Mouse (Mus musculus) megakaryocyte, adult 5-6 weeks (primary cell): ENCODE results near the gene Cdr2. TPM values are rescaled to one million over a fixed set of nuclear protein-coding genes. Genes with fewer than 3 reads are reported as not detected.
"Not testable (repeated sequence)": the region's sequence is repeated elsewhere in the genome, so short reads cannot be mapped to it uniquely, and the experiment has no call there.

ENCODE experiments used
- ATAC-seq: 2 replicates; pipeline ENCODE4 v1.8.0; 2016; ENCODE audit warnings: mild to moderate bottlenecking, inconsistent platforms; ENCODE audit not compliant: poor library complexity, severe bottlenecking
- total RNA-seq, 2 experiments: library from RNA; stranded (forward) in 1 of 2; stranded (reverse) in 1 of 2; fragments of 153-499, 151-499 nt in 1 of 2; fragments of 221-1000, 200-1000 nt in 1 of 2; gene quantifications; 2 replicates each; pipeline versions ENCODE4 v1.2.3 to v1.2.4; 2015 to 2017

Cdr2 gene
- total RNA-seq, 2 experiments from 2014 or later = 2.5 to 4.3 TPM

DNA sequence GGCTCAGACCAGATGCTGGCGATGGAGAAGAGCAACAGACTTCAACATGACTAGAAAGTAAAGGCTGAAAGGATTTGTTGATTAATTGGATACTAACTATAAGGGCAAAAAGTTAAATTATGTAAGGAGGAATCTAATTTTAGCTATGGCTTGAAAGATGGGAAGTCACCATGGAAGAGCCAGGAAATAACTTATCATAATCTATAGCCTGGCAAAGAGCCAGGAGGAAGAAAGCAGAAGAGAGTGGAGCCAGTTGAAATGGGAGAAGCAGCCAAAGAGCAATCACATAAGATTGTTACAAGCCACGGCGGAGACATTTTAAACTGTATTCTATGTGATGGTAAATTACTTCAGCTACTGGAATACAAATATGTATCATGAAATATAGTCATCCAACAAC is 8.1 kb downstream of the Cdr2 start:
- ATAC-seq = no peak

DNA sequence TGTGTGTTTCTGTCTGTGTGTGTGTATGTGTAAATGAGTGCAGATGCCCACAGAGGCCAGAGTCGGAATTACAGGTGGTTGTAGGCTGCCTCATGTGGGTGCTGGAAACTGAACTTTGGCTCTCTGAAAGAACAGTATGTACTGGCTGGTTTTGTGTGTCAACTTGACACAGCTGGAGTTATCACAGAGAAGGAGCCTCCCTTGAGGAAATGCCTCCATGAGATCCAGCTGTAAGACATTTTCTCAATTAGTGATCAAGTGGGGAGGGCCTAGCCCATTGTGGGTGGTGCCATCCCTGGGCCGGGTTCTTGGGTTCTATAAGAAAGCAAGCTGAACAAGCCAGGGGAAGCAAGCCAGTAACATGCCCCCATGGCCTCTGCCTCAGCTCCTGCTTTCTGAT is 9.6 kb downstream of the Cdr2 start:
- ATAC-seq = not testable (repeated sequence)

DNA sequence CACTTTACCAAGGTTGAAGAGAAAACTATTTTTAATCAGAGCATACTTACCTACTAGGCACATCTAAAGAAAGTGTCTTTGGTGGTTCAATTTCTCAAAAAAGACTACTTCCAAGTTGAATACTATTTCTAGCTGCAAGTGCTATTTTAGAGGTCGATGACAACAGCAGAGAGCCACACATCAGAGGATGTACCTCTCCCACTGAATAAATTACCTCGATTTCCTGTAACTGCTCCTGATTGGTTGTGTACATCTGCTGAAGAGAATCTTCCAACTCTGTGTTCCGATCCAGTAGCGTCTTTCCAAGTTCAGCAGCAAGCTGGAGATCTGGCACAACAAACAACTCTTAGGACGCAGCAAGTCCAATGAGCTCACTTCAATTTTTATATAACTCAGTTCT is 12.0 kb downstream of the Cdr2 start:
- ATAC-seq = no peak

DNA sequence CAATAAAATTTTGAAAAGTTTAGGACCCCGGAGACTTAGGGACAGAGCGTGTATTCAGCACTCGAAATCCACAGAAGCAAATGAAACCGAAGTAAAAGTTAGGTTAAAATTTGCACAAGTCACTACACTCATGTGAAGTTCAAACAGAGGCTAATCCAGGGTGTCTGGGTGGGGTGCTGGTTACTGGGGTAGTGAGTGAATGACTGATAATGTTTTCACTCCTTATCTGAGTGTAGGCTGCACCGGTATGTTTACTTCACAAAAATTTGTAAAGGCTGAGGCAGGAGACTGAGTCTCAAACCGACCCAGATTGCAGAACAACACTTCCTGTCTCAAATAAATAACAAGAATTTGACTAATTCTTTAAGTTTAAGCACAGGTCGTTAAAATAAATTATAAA is 12.9 kb downstream of the Cdr2 start:
- ATAC-seq = no peak

DNA sequence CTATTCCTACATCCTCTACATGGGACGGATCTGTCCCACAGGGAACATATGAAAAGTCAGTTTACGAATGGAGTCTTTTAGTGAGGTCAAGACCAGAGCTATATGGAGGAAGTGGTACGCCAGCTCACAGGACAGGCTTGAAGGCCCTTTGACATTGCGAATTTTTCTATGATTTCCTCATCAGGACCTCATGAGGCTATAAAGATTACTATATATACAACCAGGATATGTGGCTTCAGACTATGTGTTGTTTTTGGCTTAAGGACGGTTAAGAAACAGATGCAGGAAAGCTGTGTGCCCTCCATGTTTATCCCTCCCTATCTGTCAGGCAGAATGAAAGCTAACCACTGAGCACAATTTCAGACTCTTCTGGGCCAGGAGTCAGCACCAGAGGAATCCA is 19.0 kb downstream of the Cdr2 start:
- no peak for ATAC-seq

DNA sequence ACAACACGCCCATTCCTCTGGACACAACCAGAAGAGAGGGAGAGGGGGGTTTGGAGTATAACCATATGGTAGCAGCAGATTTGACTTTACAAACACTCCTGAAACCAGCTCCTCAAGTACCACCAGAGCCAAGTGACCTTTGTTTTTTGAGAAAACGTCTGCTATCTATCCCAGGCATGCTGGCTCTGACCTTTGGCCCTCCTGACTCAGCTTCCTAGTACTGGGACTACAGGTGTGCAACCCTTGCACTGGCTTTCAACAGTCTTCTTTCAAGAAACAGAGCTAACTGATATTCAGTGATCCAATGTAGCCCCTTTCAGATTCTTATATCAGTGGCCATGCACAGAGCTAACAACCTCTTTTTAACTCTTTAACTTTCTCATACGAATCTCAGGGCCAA is 20.2 kb downstream of the Cdr2 start:
- no peak for ATAC-seq

DNA sequence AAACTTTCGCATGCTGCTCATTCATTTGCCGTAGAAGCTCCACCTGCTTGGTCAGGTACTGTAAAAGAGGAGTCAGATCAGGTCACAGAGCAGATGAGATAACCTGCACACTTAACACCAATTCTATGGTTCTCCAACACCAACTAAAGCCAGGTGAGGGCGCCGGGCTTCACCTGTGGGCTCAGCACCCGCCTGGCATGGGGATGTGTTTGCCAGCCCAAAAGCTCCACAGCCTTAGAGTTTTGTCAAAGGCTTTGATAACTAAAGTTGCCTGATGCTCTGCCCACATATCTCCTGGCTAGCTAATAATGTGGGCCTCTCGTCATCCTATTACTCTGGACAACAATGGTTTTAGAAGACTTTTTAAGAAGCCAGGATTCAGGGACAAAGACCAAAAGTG is 21.5 kb downstream of the Cdr2 start:
- ATAC-seq = no peak

DNA sequence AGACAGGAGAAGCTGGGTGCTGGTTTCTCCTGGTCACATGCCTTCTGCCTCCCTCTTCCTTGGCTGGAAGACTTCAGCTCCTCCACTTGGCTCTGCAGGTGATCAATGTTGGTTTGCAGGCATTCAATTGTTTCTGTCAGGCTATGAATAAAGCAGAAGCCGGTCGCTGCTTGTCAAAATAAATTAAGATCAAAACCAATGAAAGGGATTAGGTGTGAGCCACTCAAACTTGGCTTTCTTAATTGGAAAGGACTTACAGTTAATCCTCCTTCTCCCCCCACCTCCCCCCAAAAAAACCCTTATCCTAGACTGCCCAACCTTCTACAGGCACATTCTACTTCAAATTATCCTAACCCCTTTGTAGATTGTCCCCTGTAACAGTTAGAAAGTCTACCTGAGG is 22.0 kb downstream of the Cdr2 start:
- no peak for ATAC-seq

DNA sequence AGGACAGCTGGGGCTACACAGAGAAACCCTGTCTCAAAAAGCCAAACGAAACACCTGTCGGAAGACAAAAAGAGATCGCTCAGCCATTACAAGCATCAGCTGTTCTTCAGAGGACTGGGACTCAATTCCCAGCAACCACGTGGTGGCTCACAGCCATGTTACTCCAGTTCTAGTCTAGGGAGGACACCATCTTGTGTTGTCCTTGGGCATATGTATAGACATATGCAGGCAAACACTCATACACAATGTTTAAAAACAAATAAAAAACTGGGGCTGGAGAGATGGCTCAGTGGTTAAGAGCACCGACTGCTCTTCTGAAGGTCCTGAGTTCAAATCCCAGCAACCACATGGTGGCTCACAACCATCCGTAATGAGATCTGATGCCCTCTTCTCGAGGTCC is 28.5 kb downstream of the Cdr2 start:
- not testable (repeated sequence) for ATAC-seq

DNA sequence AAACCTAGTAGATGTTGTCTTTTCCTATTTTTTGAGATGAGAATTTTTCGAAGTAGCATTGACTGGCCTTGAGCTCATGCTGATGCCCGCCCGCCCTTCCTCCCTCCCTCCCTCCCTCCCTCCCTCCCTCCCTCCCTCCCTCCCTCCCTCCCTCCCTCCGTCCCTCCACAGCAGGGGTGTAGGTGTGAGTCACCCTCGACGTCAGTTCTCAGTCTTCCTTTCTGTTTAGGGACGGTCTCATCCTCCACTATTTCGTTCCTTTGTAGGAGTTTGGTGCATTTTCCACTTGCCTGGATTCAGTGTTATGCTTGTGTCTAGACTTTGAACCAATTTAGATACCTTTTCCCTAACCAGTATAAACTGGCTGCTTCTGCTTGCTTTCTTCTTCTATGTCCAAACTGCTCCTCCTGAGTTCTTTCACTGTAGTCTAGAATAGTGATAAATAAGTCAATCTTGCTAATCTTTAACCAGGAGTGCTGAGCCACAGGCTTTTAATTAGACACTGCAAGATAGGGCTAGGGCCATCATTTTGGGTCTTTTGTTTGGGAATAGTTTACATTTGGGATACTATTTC is 38.1 kb downstream of the Cdr2 start:
- ATAC-seq = no peak

DNA sequence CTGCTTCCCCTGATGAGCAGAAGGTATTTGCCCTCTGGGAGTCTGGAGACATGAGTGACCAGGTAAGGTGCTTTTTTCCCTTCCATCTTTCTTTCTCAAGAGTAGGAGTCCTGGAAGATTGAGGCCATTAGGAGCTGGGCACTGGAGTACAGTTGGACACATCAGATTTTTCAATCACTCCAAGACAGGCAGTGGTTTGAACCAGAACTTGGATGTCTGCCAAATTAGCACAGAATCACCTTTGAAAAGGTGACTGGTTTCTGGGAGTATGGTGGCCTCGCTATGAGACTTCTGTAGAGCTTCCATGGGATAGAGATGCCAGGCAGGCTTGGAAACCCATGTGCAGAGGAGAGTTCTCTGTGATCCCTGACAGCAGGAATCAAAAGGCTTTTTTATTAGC is 39.6 kb downstream of the Cdr2 start:
- ATAC-seq = no peak

DNA sequence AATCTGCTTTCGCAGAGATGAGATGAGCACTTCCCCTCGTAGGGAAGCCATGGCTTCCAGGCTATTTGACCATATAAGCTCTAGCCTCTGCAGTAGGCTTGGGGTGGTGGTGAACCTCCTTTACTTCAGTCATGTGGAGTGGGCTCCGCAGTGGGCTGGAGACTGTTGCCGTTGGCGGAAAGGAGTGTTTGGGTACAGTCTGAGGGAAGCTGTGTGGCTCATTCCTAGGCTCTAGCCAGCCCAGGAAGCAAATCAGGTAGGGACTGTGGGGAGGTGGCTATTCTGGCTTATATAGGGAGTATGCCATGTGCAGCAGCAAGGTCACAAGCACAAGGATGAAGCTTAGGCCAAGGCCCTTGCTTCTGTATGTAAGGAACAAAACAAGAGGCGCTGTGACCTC is 40.9 kb downstream of the Cdr2 start:
- ATAC-seq = no peak

DNA sequence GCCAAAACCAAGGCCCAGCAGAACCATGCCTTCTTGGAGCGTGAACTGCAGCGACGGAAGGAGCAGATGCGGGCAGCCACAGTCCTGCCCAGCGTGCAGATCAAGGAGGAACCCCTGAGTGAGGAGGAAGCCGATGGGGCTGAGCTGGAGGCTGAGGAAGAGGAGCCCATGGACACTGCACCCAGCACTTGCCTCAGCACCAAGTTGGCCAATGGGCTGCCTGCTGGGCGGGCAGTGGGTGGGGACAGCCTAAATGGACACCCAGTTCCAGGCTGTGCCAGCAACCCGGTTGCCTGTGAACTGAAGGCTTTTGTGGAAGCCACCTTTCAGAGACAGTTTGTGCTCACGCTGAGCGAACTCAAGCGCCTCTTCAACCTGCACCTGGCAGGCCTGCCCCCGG is 41.8 kb downstream of the Cdr2 start:
- ATAC-seq = no peak

DNA sequence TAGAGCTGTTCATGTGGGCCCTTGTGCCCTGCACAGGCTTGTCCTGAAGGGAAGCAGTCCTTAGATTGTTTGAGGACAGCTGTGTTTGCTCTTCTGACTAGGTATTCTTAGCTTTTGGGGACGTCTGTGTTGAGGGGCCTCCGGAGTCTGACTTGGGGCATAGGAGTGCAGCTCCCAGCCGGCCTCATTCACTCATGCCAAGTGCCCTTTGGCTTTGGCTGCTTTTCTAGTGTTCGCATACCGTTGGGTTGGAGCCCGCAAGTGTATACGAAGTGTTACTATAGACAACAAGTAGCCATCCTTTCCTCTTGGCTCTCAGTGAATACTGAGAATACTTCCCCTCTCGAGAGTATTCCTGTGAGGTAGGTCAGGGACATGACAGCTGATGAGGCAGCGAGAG is 43.9 kb downstream of the Cdr2 start:
- no peak for ATAC-seq

DNA sequence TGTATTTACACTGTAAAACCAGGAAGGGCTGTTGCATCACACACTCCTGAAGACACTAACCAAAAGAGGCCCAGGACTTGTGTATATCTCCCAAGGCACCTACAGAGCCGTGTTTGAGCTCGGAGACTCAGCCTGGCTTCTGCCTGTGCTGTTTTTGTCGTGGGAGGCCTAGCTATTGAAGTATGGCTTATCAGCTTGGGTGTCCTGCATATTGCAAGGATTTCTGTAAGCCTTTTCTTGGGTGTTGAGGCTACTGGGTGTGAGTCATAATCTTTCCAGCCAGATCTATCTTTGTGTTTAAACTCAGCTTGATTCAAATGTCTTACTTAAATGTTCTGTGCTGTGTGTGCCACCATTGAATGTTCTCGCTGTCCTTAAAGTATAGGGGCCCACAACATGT is 45.6 kb downstream of the Cdr2 start:
- no peak for ATAC-seq

DNA sequence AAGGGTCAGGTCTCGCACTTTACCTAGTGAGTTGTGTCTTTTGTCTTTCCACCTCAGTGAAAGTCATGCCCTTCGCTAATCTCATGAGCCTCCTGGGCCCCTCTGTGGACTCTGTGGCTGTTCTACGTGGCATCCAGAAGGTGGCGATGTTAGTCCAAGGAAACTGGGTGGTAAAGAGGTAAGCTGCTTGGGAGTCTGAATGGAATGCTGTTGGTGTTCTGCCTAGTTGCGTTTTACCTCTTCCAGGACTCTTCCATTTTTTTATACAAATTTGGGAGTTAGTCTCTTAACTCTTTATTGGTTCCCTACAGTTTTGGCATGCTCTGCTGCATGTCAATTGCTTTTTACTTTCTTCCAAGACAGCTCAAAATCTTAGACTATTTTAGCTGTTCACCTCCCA is 47.4 kb downstream of the Cdr2 start:
- ATAC-seq = peak; percentile 93

DNA sequence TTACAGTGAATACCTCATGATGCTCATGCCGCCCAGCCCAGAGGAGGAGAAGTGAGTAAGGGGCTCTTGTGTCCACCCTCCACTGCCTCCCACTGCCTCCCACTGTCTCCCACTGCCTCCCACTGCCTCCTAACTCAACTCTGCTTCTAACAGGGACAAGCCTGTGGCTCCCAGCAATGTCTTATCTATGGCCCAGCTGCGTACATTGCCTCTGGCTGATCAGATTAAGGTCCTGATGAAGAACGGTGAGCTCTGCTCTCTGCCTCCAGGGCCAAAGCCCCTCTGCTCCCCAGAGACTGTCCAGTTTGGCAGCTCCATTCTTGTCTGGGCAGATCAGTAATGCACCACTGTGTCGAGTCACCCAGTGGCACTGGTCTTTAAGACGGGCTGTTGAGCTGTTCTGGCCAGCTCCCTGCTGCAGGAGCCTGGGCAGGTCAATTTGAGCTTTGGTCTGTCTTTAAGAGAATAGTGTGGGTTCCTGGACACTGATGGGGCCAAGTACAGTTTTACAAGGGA is 48.4 kb downstream of the Cdr2 start:
- no peak for ATAC-seq

DNA sequence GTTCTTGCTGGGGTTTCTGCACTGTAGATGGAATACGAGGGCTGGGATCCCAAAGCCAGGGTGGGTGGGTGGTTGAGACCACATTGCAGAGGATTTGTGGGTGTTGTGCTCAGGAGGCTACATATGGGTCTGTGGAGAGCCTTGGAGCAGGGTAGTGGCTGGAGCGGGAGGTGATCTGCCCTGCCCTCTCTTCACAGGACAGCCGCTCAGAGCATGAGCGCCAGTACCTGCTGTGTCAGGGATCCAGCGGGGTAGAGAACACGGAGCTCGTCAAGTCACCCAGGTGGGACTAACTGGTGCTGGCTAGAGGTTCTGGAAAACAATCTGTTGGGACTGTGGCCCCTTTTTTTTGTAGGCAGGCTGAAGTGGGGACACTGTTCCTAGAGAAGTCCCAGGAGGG is 49.0 kb downstream of the Cdr2 start:
- ATAC-seq = no peak

DNA sequence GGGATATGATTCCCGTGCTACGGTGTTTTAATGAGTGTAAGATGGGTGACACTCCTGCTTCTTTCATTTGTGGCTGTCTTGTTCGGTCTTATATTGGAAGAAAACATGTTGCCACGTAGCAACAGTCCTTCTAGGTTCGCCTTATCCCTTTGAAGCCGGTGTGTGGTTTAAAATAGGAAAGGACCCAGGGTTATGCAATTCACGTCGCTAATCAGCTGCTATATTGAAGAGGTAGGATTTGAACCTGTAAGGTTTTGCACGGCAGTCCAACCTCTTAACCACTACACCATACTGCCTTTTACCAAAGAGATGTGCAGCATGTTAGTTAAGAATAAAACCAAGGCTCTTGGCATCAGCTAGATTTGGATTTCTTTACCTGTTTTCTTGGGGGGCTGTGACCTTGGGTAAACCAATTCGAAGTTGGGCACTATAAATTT is 63.6 kb downstream of the Cdr2 start:
- ATAC-seq = peak; percentile 75

DNA sequence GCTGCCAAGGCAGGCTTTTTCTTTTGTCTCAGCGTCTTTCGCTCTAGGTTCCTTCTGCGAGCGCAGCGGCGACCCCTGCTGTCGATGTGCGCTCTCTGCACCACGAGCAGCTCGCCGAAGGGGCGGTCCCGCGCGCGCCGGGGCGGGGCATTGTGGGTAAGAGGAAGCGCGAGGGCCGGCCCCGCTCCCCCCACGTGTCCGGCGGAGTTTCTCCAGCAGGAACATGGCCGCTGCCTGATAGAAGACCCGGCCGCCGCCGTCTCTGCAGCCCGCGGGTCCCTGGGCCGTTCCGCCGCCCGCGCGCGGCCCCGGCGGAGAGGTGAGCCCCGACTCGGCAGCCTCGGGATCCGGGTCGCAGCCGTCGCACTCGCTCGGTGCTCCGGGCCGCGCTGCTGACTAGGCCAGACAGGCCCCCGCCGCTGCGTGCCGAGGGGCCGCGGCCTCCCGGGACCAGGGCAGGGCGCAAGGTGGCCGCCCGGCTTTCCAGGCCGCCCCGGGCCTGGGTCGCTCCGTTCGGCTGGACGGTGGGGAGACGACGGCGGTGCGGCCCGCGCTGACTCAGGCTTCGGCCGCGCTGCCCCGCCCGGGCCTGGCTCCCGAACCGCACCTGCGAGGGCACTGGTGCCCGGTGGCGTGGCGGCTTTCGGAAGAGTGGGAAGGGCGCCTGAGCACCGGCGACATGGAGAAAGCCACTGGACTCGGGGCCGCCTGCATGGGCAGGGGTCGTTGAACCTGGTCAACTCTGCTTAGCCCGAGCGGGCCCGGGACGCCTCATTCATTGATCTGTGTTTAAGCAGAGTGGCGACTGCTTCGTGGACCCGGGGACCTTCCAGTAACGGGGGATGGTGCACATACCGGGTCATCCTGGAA is 64.3 kb downstream of the Cdr2 start, which contains the start of gene Polr3e:
Polr3e (plus strand) TSS at position 153 of the 870 bp plus-strand sequence.
- ATAC-seq = peak; percentile 94

DNA sequence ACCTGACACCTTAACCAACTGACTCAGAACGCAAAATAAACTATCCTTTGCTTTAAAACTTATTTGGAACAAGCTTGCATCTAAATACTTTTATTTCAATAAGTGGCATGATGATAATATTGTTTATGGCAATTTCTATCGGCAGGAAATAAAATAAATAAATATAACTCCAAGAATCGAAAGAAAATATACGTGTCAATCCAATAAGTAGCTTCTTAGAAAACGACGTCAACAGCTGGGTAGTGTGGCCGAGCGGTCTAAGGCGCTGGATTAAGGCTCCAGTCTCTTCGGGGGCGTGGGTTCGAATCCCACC is 64.9 kb downstream of the Cdr2 start:
- ATAC-seq = no peak

DNA sequence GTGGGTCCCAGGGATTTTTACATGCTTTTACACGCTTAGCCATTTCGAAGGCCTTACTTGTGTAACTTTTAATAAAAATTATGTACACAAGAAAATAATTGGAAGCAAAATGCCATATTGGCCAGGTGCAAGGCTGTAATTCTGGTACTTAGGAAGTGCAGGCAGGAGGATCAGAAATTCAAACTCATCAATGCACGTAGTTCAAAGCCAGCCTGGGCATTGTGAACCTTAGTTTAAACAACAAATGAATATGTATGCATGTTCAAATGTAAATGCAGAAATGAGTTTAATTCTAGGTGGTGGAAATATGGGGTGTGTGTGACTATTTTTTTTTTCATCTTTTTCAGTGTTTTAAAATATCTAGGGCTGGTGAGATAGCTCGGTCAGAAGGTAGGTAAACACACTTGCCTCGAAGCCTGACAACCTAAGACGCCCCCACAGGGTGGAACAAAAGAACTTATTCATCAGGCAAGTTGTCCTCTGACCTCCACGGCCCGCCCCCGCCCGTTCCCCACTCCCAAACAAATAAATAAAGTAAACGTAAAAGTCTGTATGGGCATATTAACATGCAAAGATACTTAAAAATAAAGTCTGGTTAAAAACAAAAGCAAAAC is 65.7 kb downstream of the Cdr2 start:
- no peak for ATAC-seq
